Mouse (Mus musculus) MEL (cell line): ENCODE results near the gene 1700092M07Rik. TPM values are rescaled to one million over a fixed set of nuclear protein-coding genes. Genes with fewer than 3 reads are reported as not detected.

ENCODE experiments used
- DNase-seq: peaks from one replicate; pipeline ENCODE4 v3.0.0; 2011; ENCODE audit warnings: low read depth, low spot score
- H3K27ac ChIP-seq: 2 replicates; pipeline ENCODE4 v1.5.1; 2012; ENCODE audit warnings: low read depth, mild to moderate bottlenecking, control low read depth, low read length, moderate library complexity; ENCODE audit not compliant: control insufficient read depth
- H3K27me3 ChIP-seq, 2 experiments: fragments of 150-350 bp in 1 of 2; sonication (generic) in 1 of 2; 2 replicates each; pipeline ENCODE4 v1.6.1; 2012; ENCODE audit warnings: low read length in 2 of 2, mild to moderate bottlenecking in 2 of 2, improper control_type of control experiment in 1 of 2, moderate library complexity in 1 of 2; ENCODE audit not compliant: insufficient read depth in 2 of 2, control insufficient read depth in 1 of 2
- H3K36me3 ChIP-seq, 2 experiments: 2 replicates each; pipeline ENCODE4 v1.6.1; 2012 to 2014; ENCODE audit warnings: low read length in 2 of 2, improper control_type of control experiment in 1 of 2, inconsistent platforms in 1 of 2, mild to moderate bottlenecking in 1 of 2; ENCODE audit not compliant: insufficient read depth in 2 of 2, control insufficient read depth in 1 of 2
- H3K4me1 ChIP-seq, 2 experiments: fragments of 150-350 bp in 1 of 2; sonication (generic) in 1 of 2; 2 replicates each; pipeline ENCODE4 v1.6.1; 2012; ENCODE audit warnings: low read length in 2 of 2, improper control_type of control experiment in 1 of 2, mild to moderate bottlenecking in 1 of 2; ENCODE audit not compliant: insufficient read depth in 2 of 2, control insufficient read depth in 1 of 2
- H3K4me3 ChIP-seq, 2 experiments: fragments of 150-350 bp in 1 of 2; sonication (generic) in 1 of 2; 2 replicates each; pipeline ENCODE4 v1.5.1; 2012; ENCODE audit warnings: low read depth in 2 of 2, low read length in 2 of 2, mild to moderate bottlenecking in 2 of 2, moderate library complexity in 2 of 2, control low read depth in 1 of 2, improper control_type of control experiment in 1 of 2; ENCODE audit not compliant: control insufficient read depth in 1 of 2, insufficient read depth in 1 of 2
- H3K79me2 ChIP-seq: 2 replicates; pipeline ENCODE4 v1.6.1; 2012; ENCODE audit warnings: mild to moderate bottlenecking, low read length, moderate library complexity; ENCODE audit not compliant: control insufficient read depth, poor library complexity, insufficient read depth
- H3K9ac ChIP-seq: 2 replicates; pipeline ENCODE4 v1.6.1; 2012; ENCODE audit warnings: low read depth, mild to moderate bottlenecking, control low read depth, low read length, moderate library complexity; ENCODE audit not compliant: control insufficient read depth, poor library complexity, severe bottlenecking
- H3K9me3 ChIP-seq: fragments of 150-350 bp; sonication (generic); replicated peaks from 2 replicates; pipeline ENCODE4 v1.6.1; 2012; ENCODE audit warnings: mild to moderate bottlenecking, low read length, improper control_type of control experiment, moderate library complexity; ENCODE audit not compliant: insufficient read depth
- CHD1 ChIP-seq: IDR thresholded peaks from 2 replicates; pipeline ENCODE4 v1.6.1; 2012; ENCODE audit warnings: low read depth, mild to moderate bottlenecking, inconsistent platforms, low read length, improper control_type of control experiment
- CTCF ChIP-seq, 3 experiments: IDR thresholded peaks in 2 of 3; conservative IDR thresholded peaks in 1 of 3; 2 replicates each; pipeline ENCODE4 v1.5.1; 2011 to 2012; ENCODE audit warnings: low read length in 3 of 3, low read depth in 2 of 3, mild to moderate bottlenecking in 2 of 3, improper control_type of control experiment in 1 of 3, inconsistent platforms in 1 of 3, mixed read lengths in 1 of 3, moderate library complexity in 1 of 3; ENCODE audit not compliant: control insufficient read depth in 1 of 3, insufficient read depth in 1 of 3, poor library complexity in 1 of 3, severe bottlenecking in 1 of 3
- ELF1 ChIP-seq: IDR thresholded peaks from 2 replicates; pipeline ENCODE4 v1.6.1; 2014; ENCODE audit warnings: low read depth, mild to moderate bottlenecking, inconsistent platforms, low read length, improper control_type of control experiment, moderate library complexity
- GABPA ChIP-seq: IDR thresholded peaks from 2 replicates; pipeline ENCODE4 v1.6.1; 2012; ENCODE audit warnings: low read depth, mild to moderate bottlenecking, inconsistent platforms, low read length, improper control_type of control experiment, moderate library complexity
- JUND ChIP-seq: IDR thresholded peaks from 2 replicates; pipeline ENCODE4 v1.6.1; 2011; ENCODE audit warnings: low read depth, mild to moderate bottlenecking, improper control_type of control experiment, low read length
- MAZ ChIP-seq: IDR thresholded peaks from 2 replicates; pipeline ENCODE4 v1.6.1; 2012; ENCODE audit warnings: low read depth, mild to moderate bottlenecking, inconsistent platforms, low read length, improper control_type of control experiment
- MEF2A ChIP-seq: IDR thresholded peaks from 2 replicates; pipeline ENCODE4 v1.6.1; 2014; ENCODE audit warnings: low read depth, mild to moderate bottlenecking, inconsistent platforms, low read length, improper control_type of control experiment; ENCODE audit not compliant: poor library complexity, insufficient replicate concordance, severe bottlenecking; ENCODE audit errors: extremely low read depth
- MXI1 ChIP-seq: IDR thresholded peaks from 2 replicates; pipeline ENCODE4 v1.6.1; 2011; ENCODE audit warnings: mild to moderate bottlenecking, low read depth, low read length, improper control_type of control experiment
- NELFE ChIP-seq: IDR thresholded peaks from 2 replicates; pipeline ENCODE4 v1.6.1; 2011; ENCODE audit warnings: low read depth, low read length, improper control_type of control experiment
- POLR2A ChIP-seq, 2 experiments: IDR thresholded peaks; 2 replicates each; pipeline ENCODE4 v1.6.1; 2011 to 2012; ENCODE audit warnings: low read length in 2 of 2, mild to moderate bottlenecking in 2 of 2, control low read depth in 1 of 2, improper control_type of control experiment in 1 of 2, low read depth in 1 of 2, moderate library complexity in 1 of 2; ENCODE audit not compliant: control insufficient read depth in 1 of 2, insufficient read depth in 1 of 2, poor library complexity in 1 of 2
- RAD21 ChIP-seq: IDR thresholded peaks from 2 replicates; pipeline ENCODE4 v1.6.1; 2011; ENCODE audit warnings: mild to moderate bottlenecking, low read depth, low read length, improper control_type of control experiment
- RCOR1 ChIP-seq: IDR thresholded peaks from 2 replicates; pipeline ENCODE4 v1.6.1; 2012; ENCODE audit warnings: low read depth, mild to moderate bottlenecking, inconsistent platforms, low read length, improper control_type of control experiment
- SIN3A ChIP-seq: IDR thresholded peaks from 2 replicates; pipeline ENCODE4 v1.6.1; 2012; ENCODE audit warnings: low read length, improper control_type of control experiment, inconsistent platforms
- TAL1 ChIP-seq: IDR thresholded peaks from 2 replicates; pipeline ENCODE4 v1.6.1; 2012; ENCODE audit warnings: mild to moderate bottlenecking, inconsistent platforms, low read length, moderate library complexity, mixed read lengths
- TCF12 ChIP-seq: IDR thresholded peaks from 2 replicates; pipeline ENCODE4 v1.6.1; 2014; ENCODE audit warnings: low read depth, mild to moderate bottlenecking, inconsistent platforms, low read length, improper control_type of control experiment, moderate library complexity
- USF2 ChIP-seq, 2 experiments: IDR thresholded peaks; 2 replicates each; pipeline ENCODE4 v1.6.1; 2011 to 2012; ENCODE audit warnings: improper control_type of control experiment in 2 of 2, low read length in 2 of 2, borderline replicate concordance in 1 of 2, inconsistent platforms in 1 of 2, low read depth in 1 of 2, mild to moderate bottlenecking in 1 of 2; ENCODE audit not compliant: insufficient read depth in 1 of 2
- ZC3H11A ChIP-seq: IDR thresholded peaks from 2 replicates; pipeline ENCODE4 v1.6.1; 2012; ENCODE audit warnings: low read depth, mild to moderate bottlenecking, inconsistent platforms, low read length, improper control_type of control experiment
- polyA plus RNA-seq, 2 experiments: library from polyadenylated mRNA; stranded (reverse) in 1 of 2; unstranded in 1 of 2; fragments of >175 nt in 1 of 2; fragments of >200 nt in 1 of 2; gene quantifications; 2 replicates each; pipeline versions ENCODE4 v1.2.1 to v1.2.4; 2012; ENCODE audit warnings: low replicate concordance in 2 of 2, low read depth in 1 of 2; ENCODE audit not compliant: insufficient read length in 2 of 2, insufficient read depth in 1 of 2, missing spikeins in 1 of 2
- total RNA-seq: library from RNA; depleted of rRNA; stranded (reverse); fragments of 300-350 nt; gene quantifications from 2 replicates; pipeline ENCODE4 v1.2.3, GENCODE M21; 2012; rRNA removed

The 1700092M07Rik gene
- total and polyA plus RNA-seq, 3 experiments: 3.3 to 4.3 TPM; not detected in 1

DNA sequence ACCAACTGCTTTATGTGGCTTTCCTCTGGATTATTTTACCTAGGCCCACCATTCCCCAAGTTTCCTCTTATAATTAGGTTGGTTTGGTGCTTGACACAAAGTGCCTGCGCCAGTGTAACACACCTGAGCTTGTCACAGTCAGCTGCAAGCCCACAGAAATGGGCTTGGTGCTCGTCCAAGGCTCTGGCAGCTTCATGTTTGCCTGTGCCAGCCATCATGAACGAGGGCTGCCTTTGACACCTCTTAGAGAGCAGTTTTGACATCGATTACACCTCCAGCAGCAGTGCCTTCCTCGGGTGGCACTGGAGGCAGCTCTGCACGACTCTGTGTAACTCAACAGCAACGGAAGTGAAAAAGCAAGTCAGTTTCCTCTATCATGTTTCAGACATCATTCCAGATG lies 49.7 kb downstream of the 1700092M07Rik start:
- Histone ChIP-seq H3K9me3 (no peaks in the 10 kb centered on the region), H3K27ac (no peak overlapping the region), H3K4me3 (no peak overlapping the region), H3K27me3 (no peaks in the 10 kb centered on the region), H3K4me1 (peaks cover 2 to 3% of the 10 kb centered on the region in 2 experiments; a peak in 1 of 4 replicates), H3K79me2 (0 out of 2 replicates have a peak, but pooled peaks cover 1% of the 10 kb centered on the region), H3K36me3 (peaks cover 4 to 6% of the 10 kb centered on the region in 2 experiments; a peak in 3 of 4 replicates), H3K9ac (no peak overlapping the region)
- no peak for DNase-seq
- TF ChIP-seq USF2 (IDR thresholded peaks at IDR 0.05; ENCODE audit: borderline replicate concordance in 1 of 2, insufficient read depth in 1 of 2, low read depth in 1 of 2, low read length in 2 of 2) (no peak), TAL1 (no peak), CTCF (IDR thresholded peaks at IDR 0.05 in 2 of 3, conservative IDR thresholded peaks at IDR 0.05 in 1 of 3; ENCODE audit: control insufficient read depth in 1 of 3, insufficient read depth in 1 of 3, low read depth in 2 of 3, low read length in 3 of 3, poor library complexity in 1 of 3, severe bottlenecking in 1 of 3) (no peak), ZC3H11A (no peak), ELF1 (no peak), MXI1 (no peak), RAD21 (no peak), TCF12 (no peak), GABPA (no peak), JUND (no peak), CHD1 (no peak), SIN3A (no peak), NELFE (no peak), MAZ (no peak), POLR2A (IDR thresholded peaks at IDR 0.05; ENCODE audit: control insufficient read depth in 1 of 2, insufficient read depth in 1 of 2, low read depth in 1 of 2, low read length in 2 of 2, poor library complexity in 1 of 2) (no peak), MEF2A (no peak), RCOR1 (no peak)

Other genes starting within 250 kb of the 1700092M07Rik start
Only the 30 nearest of the 33 such genes appear.
- not detected in 2 replicates for gene Slc22a8, start 149.5 kb upstream of the 1700092M07Rik start, total RNA-seq
- gene Slc22a8, start 149.5 kb upstream of the 1700092M07Rik start, polyA plus RNA-seq: not detected
- not detected in 2 replicates for gene Slc22a6, start 122.7 kb upstream of the 1700092M07Rik start, total RNA-seq
- gene Slc22a6, start 122.7 kb upstream of the 1700092M07Rik start, polyA plus RNA-seq: not detected
- gene Chrm1, start 76.9 kb upstream of the 1700092M07Rik start, total RNA-seq: under 0.01 TPM in 1 of 2 replicates, not detected in the other
- under 1 TPM in 1 of 2 experiments, not detected in 1; 0.01 TPM for gene Chrm1, start 76.9 kb upstream of the 1700092M07Rik start, polyA plus RNA-seq
- gene Slc3a2, start 17.3 kb upstream of the 1700092M07Rik start, total RNA-seq: 164 and 253 TPM in 2 replicates
- gene Slc3a2, start 17.3 kb upstream of the 1700092M07Rik start, polyA plus RNA-seq: 100 to 1,000 TPM; 428 to 670 TPM
- gene Wdr74, start 4.9 kb upstream of the 1700092M07Rik start, total RNA-seq: 158 and 208 TPM in 2 replicates
- gene Wdr74, start 4.9 kb upstream of the 1700092M07Rik start, polyA plus RNA-seq: 100 to 1,000 TPM; 208 to 803 TPM
- gene Stx5a, start 695 bp downstream of the 1700092M07Rik start, total RNA-seq: 27.5 and 28.7 TPM in 2 replicates
- gene Stx5a, start 695 bp downstream of the 1700092M07Rik start, polyA plus RNA-seq: 10 to 100 TPM in 1 of 2 experiments, not detected in 1; 50.0 TPM
- 107 and 122 TPM in 2 replicates for gene Nxf1, start 16.4 kb downstream of the 1700092M07Rik start, total RNA-seq
- 100 to 1,000 TPM; 231 to 296 TPM for gene Nxf1, start 16.4 kb downstream of the 1700092M07Rik start, polyA plus RNA-seq
- gene Tmem223, start 30.3 kb downstream of the 1700092M07Rik start, total RNA-seq: 7.5 and 7.8 TPM in 2 replicates
- 10 to 100 TPM in 1 of 2 experiments, not detected in 1; 23.2 TPM for gene Tmem223, start 30.3 kb downstream of the 1700092M07Rik start, polyA plus RNA-seq
- gene Tmem179b, start 33.7 kb downstream of the 1700092M07Rik start, total RNA-seq: 49.2 and 60.0 TPM in 2 replicates
- 100 to 1,000 TPM in 1 of 2 experiments, not detected in 1; 101 TPM for gene Tmem179b, start 33.7 kb downstream of the 1700092M07Rik start, polyA plus RNA-seq
- 15.3 and 18.3 TPM in 2 replicates for gene Taf6l, start 45.7 kb downstream of the 1700092M07Rik start, total RNA-seq
- gene Taf6l, start 45.7 kb downstream of the 1700092M07Rik start, polyA plus RNA-seq: 10 to 100 TPM in 1 of 2 experiments, not detected in 1; 25.5 TPM
- 165 and 188 TPM in 2 replicates for gene Polr2g, start 57.9 kb downstream of the 1700092M07Rik start, total RNA-seq
- 100 to 1,000 TPM in 1 of 2 experiments, not detected in 1; 181 TPM for gene Polr2g, start 57.9 kb downstream of the 1700092M07Rik start, polyA plus RNA-seq
- 2.6 and 2.9 TPM in 2 replicates for gene Zbtb3, start 61.8 kb downstream of the 1700092M07Rik start, total RNA-seq
- gene Zbtb3, start 61.8 kb downstream of the 1700092M07Rik start, polyA plus RNA-seq: 1 to 10 TPM in 1 of 2 experiments, not detected in 1; 2.4 TPM
- gene Ttc9c, start 78.6 kb downstream of the 1700092M07Rik start, total RNA-seq: 22.9 and 24.2 TPM in 2 replicates
- gene Ttc9c, start 78.6 kb downstream of the 1700092M07Rik start, polyA plus RNA-seq: 10 to 100 TPM in 1 of 2 experiments, not detected in 1; 29.8 TPM
- gene Hnrnpul2, start 79.3 kb downstream of the 1700092M07Rik start, total RNA-seq: 39.4 and 44.6 TPM in 2 replicates
- gene Hnrnpul2, start 79.3 kb downstream of the 1700092M07Rik start, polyA plus RNA-seq: 100 to 1,000 TPM; 106 to 174 TPM
- 0.23 TPM in 1 of 2 replicates, not detected in the other for gene AC129217.1, start 89.1 kb downstream of the 1700092M07Rik start, total RNA-seq
- gene AC129217.1, start 89.1 kb downstream of the 1700092M07Rik start, polyA plus RNA-seq: 10 to 100 TPM in 1 of 2 experiments, not detected in 1; 53.4 TPM
- gene Bscl2, start 96.7 kb downstream of the 1700092M07Rik start, total RNA-seq: 26.0 and 29.5 TPM in 2 replicates
- 10 to 100 TPM in 1 of 2 experiments, not detected in 1; 51.3 TPM for gene Bscl2, start 96.7 kb downstream of the 1700092M07Rik start, polyA plus RNA-seq
- 0.15 and 0.29 TPM in 2 replicates for gene Gng3, start 98.5 kb downstream of the 1700092M07Rik start, total RNA-seq
- 1 to 10 TPM in 1 of 2 experiments, not detected in 1; 2.5 TPM for gene Gng3, start 98.5 kb downstream of the 1700092M07Rik start, polyA plus RNA-seq
- 0.15 and 0.26 TPM in 2 replicates for gene Lrrn4cl, start 110.0 kb downstream of the 1700092M07Rik start, total RNA-seq
- under 1 TPM in 1 of 2 experiments, not detected in 1; 0.54 TPM for gene Lrrn4cl, start 110.0 kb downstream of the 1700092M07Rik start, polyA plus RNA-seq
- 179 and 187 TPM in 2 replicates for gene Ubxn1, start 130.8 kb downstream of the 1700092M07Rik start, total RNA-seq
- gene Ubxn1, start 130.8 kb downstream of the 1700092M07Rik start, polyA plus RNA-seq: 100 to 1,000 TPM in 1 of 2 experiments, not detected in 1; 366 TPM
- 46.3 and 49.4 TPM in 2 replicates for gene Uqcc3, start 140.2 kb downstream of the 1700092M07Rik start, total RNA-seq
- 10 to 100 TPM in 1 of 2 experiments, not detected in 1; 55.0 TPM for gene Uqcc3, start 140.2 kb downstream of the 1700092M07Rik start, polyA plus RNA-seq
- gene Lbhd1, start 143.0 kb downstream of the 1700092M07Rik start, total RNA-seq: 10.3 and 15.5 TPM in 2 replicates
- gene Lbhd1, start 143.0 kb downstream of the 1700092M07Rik start, polyA plus RNA-seq: 100 to 1,000 TPM in 1 of 2 experiments, 10 to 100 TPM in 1; 46.5 to 123 TPM
- not detected in 2 replicates for gene Gm49403, start 143.2 kb downstream of the 1700092M07Rik start, total RNA-seq
- gene Gm49403, start 143.2 kb downstream of the 1700092M07Rik start, polyA plus RNA-seq: not detected
- gene 1810009A15Rik, start 148.1 kb downstream of the 1700092M07Rik start, total RNA-seq: 171 and 184 TPM in 2 replicates
- 100 to 1,000 TPM in 1 of 2 experiments, not detected in 1; 189 TPM for gene 1810009A15Rik, start 148.1 kb downstream of the 1700092M07Rik start, polyA plus RNA-seq
- 0.77 TPM in 1 of 2 replicates, not detected in the other for gene Gm49416, start 148.2 kb downstream of the 1700092M07Rik start, total RNA-seq
- gene Gm49416, start 148.2 kb downstream of the 1700092M07Rik start, polyA plus RNA-seq: 10 to 100 TPM in 1 of 2 experiments, not detected in 1; 31.2 TPM
- 38.1 and 43.9 TPM in 2 replicates for gene Ints5, start 152.3 kb downstream of the 1700092M07Rik start, total RNA-seq
- 10 to 100 TPM in 1 of 2 experiments, not detected in 1; 51.5 TPM for gene Ints5, start 152.3 kb downstream of the 1700092M07Rik start, polyA plus RNA-seq
- gene Ganab, start 157.4 kb downstream of the 1700092M07Rik start, total RNA-seq: 104 and 122 TPM in 2 replicates
- gene Ganab, start 157.4 kb downstream of the 1700092M07Rik start, polyA plus RNA-seq: 100 to 1,000 TPM in 1 of 2 experiments, not detected in 1; 123 TPM
- 21.0 and 26.2 TPM in 2 replicates for gene B3gat3, start 179.7 kb downstream of the 1700092M07Rik start, total RNA-seq
- 10 to 100 TPM in 1 of 2 experiments, not detected in 1; 35.4 TPM for gene B3gat3, start 179.7 kb downstream of the 1700092M07Rik start, polyA plus RNA-seq
- 1.6 and 4.1 TPM in 2 replicates for gene Rom1, start 188.6 kb downstream of the 1700092M07Rik start, total RNA-seq
- 1 to 10 TPM in 1 of 2 experiments, not detected in 1; 3.1 TPM for gene Rom1, start 188.6 kb downstream of the 1700092M07Rik start, polyA plus RNA-seq
- 13.0 and 16.6 TPM in 2 replicates for gene Eml3, start 188.8 kb downstream of the 1700092M07Rik start, total RNA-seq
- 10 to 100 TPM in 1 of 2 experiments, not detected in 1; 23.4 TPM for gene Eml3, start 188.8 kb downstream of the 1700092M07Rik start, polyA plus RNA-seq
- 150 and 171 TPM in 2 replicates for gene Mta2, start 201.2 kb downstream of the 1700092M07Rik start, total RNA-seq
- 100 to 1,000 TPM; 116 to 167 TPM for gene Mta2, start 201.2 kb downstream of the 1700092M07Rik start, polyA plus RNA-seq